Mouse (Mus musculus) lung, embryonic 14.5 days (tissue): Measurements from ENCODE around the gene Zcwpw1. TPM values are rescaled to one million over a fixed set of nuclear protein-coding genes. Genes with fewer than 3 reads are reported as not detected.

Experiments used
- ATAC-seq: fragments of 200-750 bp; cut with Nextera tagmentation; 2 replicates; pipeline ENCODE4 v1.8.0; 2017; ENCODE audit warnings: mild to moderate bottlenecking, moderate TSS enrichment, moderate library complexity; ENCODE audit not compliant: insufficient read depth
- DNase-seq: peaks from one replicate; pipeline ENCODE4 v3.0.0-alpha.2; 2015
- H3K27ac ChIP-seq: fragments of 300-500 bp; sonication (generic); 2 replicates; pipeline ENCODE4 v1.5.1; 2014; ENCODE audit warnings: low read depth, mild to moderate bottlenecking, moderate library complexity
- H3K27me3 ChIP-seq: fragments of 300-500 bp; sonication (generic); 2 replicates; pipeline ENCODE4 v1.6.1; 2014; ENCODE audit warnings: low read length, control low read depth; ENCODE audit not compliant: insufficient read depth
- H3K36me3 ChIP-seq: fragments of 300-500 bp; sonication (generic); 2 replicates; pipeline ENCODE4 v1.6.1; 2014; ENCODE audit warnings: control low read depth; ENCODE audit not compliant: insufficient read depth
- H3K4me1 ChIP-seq: fragments of 300-500 bp; sonication (generic); 2 replicates; pipeline ENCODE4 v1.6.1; 2014; ENCODE audit warnings: antibody characterized with exemption, control low read depth; ENCODE audit not compliant: insufficient read depth
- H3K4me2 ChIP-seq: fragments of 300-500 bp; sonication (generic); 2 replicates; pipeline ENCODE4 v1.6.1; 2014; ENCODE audit warnings: mild to moderate bottlenecking
- H3K4me3 ChIP-seq: fragments of 300-500 bp; sonication (generic); 2 replicates; pipeline ENCODE4 v1.5.1; 2014; ENCODE audit warnings: low read depth, low read length
- H3K9ac ChIP-seq: fragments of 300-500 bp; sonication (generic); 2 replicates; pipeline ENCODE4 v1.6.1; 2014
- H3K9me3 ChIP-seq: fragments of 300-500 bp; sonication (generic); 2 replicates; pipeline ENCODE4 v1.6.1; 2016; ENCODE audit warnings: low read depth, low read length, control low read depth
- CTCF ChIP-seq: IDR thresholded peaks from 2 replicates; pipeline ENCODE4 v1.5.1; 2016; ENCODE audit warnings: antibody characterized with exemption, low read depth
- WGBS: fragments of 180-500 bp; shearing (Covaris S2); extraction: QIAGEN DNeasy Blood & Tissue Kit; methylation state at CpG from one replicate; pipeline ENCODE4 v1.1.7; 2014; 5-methylcytosine and 5-hydroxymethylcytosine counted together
- polyA plus RNA-seq: library from polyadenylated mRNA; unstranded; fragments of >200 nt; fragmentation: Nextera tagmentation; extraction: Ambion mirVana; gene quantifications from 2 replicates; pipeline ENCODE4 v1.2.1, GENCODE M21; 2014

The Zcwpw1 gene
- polyA plus RNA-seq, 1 experiment from 2014 or later = 26.1 TPM

DNA sequence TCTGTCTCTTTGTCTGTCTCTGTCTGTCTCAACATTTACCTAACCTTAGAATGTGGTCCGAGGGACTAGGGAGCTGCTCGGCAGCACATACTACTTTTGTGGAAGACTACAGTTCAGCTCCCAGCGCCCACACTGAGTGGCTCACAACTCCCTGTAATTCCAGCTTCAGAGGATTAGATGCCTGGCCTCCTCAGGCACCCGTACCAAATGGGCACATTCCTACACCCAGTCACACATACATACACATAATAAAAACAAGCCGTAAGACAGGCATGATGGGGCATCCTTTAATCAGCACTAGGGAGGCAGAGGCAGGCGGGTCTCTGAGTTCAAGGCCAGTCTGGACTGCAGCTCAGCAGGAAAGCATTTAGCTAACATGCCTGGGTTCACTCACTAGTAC lies 44.8 kb upstream of the Zcwpw1 start:
- no peaks in the 10 kb centered on the region for H3K27me3 ChIP-seq
- no peak overlapping the region for H3K9ac ChIP-seq
- H3K9me3 ChIP-seq = no peaks in the 10 kb centered on the region
- H3K27ac ChIP-seq = no peak overlapping the region
- 0 out of 2 replicates have a peak, but pooled peaks cover 7% of the 10 kb centered on the region for H3K4me1 ChIP-seq
- H3K4me2 ChIP-seq = no peak overlapping the region
- no peaks in the 10 kb centered on the region for H3K36me3 ChIP-seq
- no peak for TF ChIP-seq CTCF
- ATAC-seq (no peak), DNase-seq (no peak)
- no peak overlapping the region for H3K4me3 ChIP-seq
- WGBS = 86% methylated on average over 6 of the region's 6 CpGs

- Histone ChIP-seq H3K36me3 (no peaks in the 10 kb centered on the region), H3K27me3 (no peaks in the 10 kb centered on the region), H3K4me3 (no peak overlapping the region), H3K4me2 (no peak overlapping the region), H3K27ac (no peak overlapping the region), H3K9me3 (no peaks in the 10 kb centered on the region), H3K4me1 (0 out of 2 replicates have a peak, but pooled peaks cover 7% of the 10 kb centered on the region), H3K9ac (no peak overlapping the region)
- 88% methylated on average over 7 of the region's 7 CpGs for WGBS
- no peak for TF ChIP-seq CTCF
- no peak for ATAC-seq
- DNase-seq = no peak
Measured at GRCm38 (mm10) chr5:137744197-137744596, 43.4 kb upstream of the Zcwpw1 start.

DNA sequence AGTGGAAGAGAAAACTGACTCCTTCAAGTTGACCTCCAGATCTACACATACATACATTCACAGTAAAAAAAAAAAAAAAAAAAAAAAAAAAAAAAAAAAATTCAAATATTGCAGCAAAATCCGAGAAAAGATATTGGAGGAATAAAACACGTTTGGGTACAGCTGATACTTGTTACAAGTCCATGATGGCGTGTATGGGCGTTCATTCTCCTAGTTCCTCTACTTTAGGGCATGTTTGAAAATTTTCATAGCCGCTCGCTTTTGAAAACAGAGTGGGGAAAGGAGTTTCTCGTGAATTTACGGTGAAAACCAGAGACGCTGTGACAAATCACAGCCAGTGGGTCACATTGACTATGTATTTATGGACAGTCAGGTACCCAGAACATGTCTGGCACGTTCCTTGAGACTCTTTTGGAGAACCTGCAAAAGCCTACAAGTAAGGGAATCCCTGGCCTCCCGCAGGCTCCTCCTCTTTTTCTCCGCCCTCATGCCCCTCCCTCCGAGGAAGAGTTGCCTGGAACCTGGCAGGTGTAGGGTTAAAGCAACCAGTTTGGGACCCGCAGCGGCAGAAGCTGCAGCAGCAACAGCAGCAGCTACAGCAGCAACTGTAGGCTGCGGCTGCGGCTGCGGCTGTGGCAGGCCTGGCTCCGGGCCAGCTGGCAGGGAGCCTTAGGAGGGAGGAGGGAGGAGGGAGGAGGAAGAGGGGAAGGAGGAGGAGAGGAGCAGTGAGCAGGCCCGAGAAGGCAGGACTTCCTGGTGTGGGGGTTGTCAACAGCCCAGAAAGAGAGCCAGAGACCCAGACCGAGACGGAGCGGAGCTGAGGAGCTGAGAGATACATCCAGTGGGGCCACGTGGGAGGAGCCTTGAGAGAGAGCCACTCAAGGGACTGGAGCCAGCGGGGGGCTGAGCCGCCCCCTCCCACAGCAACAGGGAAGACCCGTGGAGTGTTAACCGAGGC lies 42.1 kb upstream of the Zcwpw1 start, which contains the start of gene Tsc22d4:
Tsc22d4 (plus strand) TSS at position 517 of the 958 bp plus-strand sequence.
- Histone ChIP-seq H3K9me3 (no peaks in the 10 kb centered on the region), H3K4me1 (peaks cover 5% of the 10 kb centered on the region; the same call in 1 of the 2 replicates), H3K36me3 (0 out of 2 replicates have a peak, but pooled peaks cover 5% of the 10 kb centered on the region), H3K4me3 (peak within 1 kb of the TSS; percentile 76), H3K27me3 (no peaks in the 10 kb centered on the region), H3K4me2 (peak within 1 kb of the TSS; percentile 100), H3K27ac (peak within 1 kb of the TSS; percentile 98), H3K9ac (peak within 1 kb of the TSS; percentile 85)
- ATAC-seq (peak; percentile 91), DNase-seq (peak; percentile 96)
- 0 out of 2 replicates have a peak, but pooled peaks have one; percentile 4 for TF ChIP-seq CTCF
- WGBS = 3% methylated on average over 28 of the region's 28 CpGs

DNA sequence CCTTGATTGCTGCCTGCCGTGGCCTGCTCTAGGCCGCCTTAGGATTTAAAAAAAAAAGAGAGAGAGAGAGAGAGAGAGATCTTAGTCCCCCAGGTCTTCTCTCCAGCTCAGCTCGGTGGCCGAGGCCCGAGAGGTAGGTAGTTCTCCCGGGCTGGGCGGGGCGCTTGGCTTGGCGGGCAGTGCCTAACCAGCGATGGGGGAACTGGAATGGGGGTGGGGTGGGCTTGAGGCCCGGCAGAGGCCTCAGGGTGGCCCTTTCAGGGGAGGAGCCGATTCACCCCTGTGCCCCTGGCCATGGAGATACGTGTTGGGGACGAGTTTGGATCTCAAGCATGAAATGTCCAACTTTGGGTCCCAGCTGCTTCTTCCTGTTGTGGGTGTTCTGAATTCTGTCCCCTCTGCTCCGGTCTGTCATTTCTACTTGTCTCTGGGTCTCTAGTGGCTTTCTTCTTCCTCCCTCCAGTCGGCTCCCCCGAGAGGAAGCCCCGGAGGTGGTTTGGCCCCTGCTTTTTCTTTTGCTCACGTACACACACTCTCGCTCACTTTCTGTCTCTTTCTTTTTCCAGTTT lies 41.2 kb upstream of the Zcwpw1 start:
- ATAC-seq = peak; percentile 50
- peaks cover 5% of the 10 kb centered on the region; the same call in 1 of the 2 replicates for H3K4me1 ChIP-seq
- H3K4me3 ChIP-seq = peak overlapping the region; percentile 76
- WGBS = under 1% methylated on average over 20 of the region's 20 CpGs
- H3K27ac ChIP-seq = peak overlapping the region; percentile 98
- peaks cover 14% of the 10 kb centered on the region for H3K36me3 ChIP-seq
- DNase-seq = peak; percentile 78
- H3K9me3 ChIP-seq = no peaks in the 10 kb centered on the region
- no peak for TF ChIP-seq CTCF
- H3K4me2 ChIP-seq = peak overlapping the region; percentile 100
- H3K9ac ChIP-seq = peak overlapping the region; percentile 85
- H3K27me3 ChIP-seq = no peaks in the 10 kb centered on the region

DNA sequence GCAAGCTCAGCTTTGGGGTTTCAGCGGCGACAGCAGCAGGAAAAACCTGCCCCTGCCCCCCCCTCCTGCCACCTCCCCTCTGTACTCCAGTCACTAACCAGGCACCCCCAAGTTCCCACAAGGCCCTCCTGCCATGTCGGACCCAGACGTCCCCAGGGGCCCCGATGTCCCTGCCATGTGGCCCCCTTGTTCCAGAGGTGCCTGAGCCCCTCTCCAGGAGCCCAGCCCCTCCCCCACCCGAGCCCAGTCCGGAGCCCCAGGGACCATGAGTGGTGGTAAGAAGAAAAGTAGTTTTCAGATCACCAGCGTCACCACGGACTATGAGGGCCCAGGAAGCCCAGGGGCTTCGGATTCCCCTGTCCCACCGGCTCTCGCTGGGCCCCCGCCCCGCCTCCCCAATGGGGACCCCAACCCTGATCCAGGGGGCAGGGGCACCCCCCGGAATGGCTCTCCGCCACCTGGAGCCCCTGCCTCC lies 40.7 kb upstream of the Zcwpw1 start:
- Histone ChIP-seq H3K27ac (peak overlapping the region; percentile 98), H3K36me3 (peaks cover 19% of the 10 kb centered on the region), H3K27me3 (no peaks in the 10 kb centered on the region), H3K9me3 (no peaks in the 10 kb centered on the region), H3K4me2 (peak overlapping the region; percentile 100), H3K4me3 (peak overlapping the region; percentile 76), H3K9ac (peak overlapping the region; percentile 85), H3K4me1 (peaks cover 3% of the 10 kb centered on the region; the same call in 1 of the 2 replicates)
- WGBS = 0% methylated on average over 16 of the region's 16 CpGs
- DNase-seq (no peak), ATAC-seq (no peak)
- TF ChIP-seq CTCF = no peak

- DNase-seq = peak; percentile 47
- ATAC-seq = no peak
- WGBS = 3% methylated on average over 26 of the region's 26 CpGs
Measured at GRCm38 (mm10) chr5:137747326-137747961, 40.2 kb upstream of the Zcwpw1 start.

More at GRCm38 (mm10) chr5:137747326-137747961, 40.2 kb upstream of the Zcwpw1 start:
- Histone ChIP-seq H3K36me3 (peaks cover 24% of the 10 kb centered on the region), H3K27ac (peak overlapping the region; percentile 98), H3K4me2 (peak overlapping the region; percentile 100), H3K27me3 (no peaks in the 10 kb centered on the region), H3K9me3 (no peaks in the 10 kb centered on the region), H3K4me3 (peak overlapping the region; percentile 76), H3K9ac (peak overlapping the region; percentile 85), H3K4me1 (peaks cover 3% of the 10 kb centered on the region; the same call in 1 of the 2 replicates)
- TF ChIP-seq CTCF = peak; percentile 22; the same call in 1 of the 2 replicates
